Mouse (Mus musculus): ENCODE results near the gene Rpl13a. TPM values are rescaled to one million over a fixed set of nuclear protein-coding genes. Genes with fewer than 3 reads are reported as not detected.
"Not testable (repeated sequence)": the region's sequence is repeated elsewhere in the genome, so short reads cannot be mapped to it uniquely, and the experiment has no call there.

Rpl13a gene
- polyA plus RNA-seq, 1 experiment from 2014 or later: 762 TPM

DNA sequence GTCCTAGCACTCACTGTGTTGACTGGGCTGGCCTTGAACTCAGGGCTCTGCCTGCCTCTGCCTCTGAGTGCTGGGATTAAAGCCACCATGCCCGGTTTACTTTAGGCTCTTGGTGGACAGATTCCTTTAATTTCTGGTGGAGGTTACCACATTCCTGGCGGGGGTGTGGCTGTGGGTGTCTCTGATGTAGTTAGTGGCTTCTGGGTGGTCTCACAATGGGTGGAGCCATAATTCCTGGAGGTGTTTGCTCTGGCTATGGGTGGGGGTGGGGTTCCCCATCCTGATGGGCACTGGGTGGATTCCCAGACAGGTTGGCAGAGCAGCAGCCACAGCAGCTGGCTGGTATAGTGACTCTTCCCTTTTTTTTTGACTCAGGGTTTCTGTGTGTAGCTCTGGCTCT lies 16.6 kb downstream of the Rpl13a start:
- H3K36me3 ChIP-seq: no peaks in the 10 kb centered on the region
- 73% methylated on average over 2 of the region's 2 CpGs for WGBS
- no peak overlapping the region for H3K9ac ChIP-seq
- H3K9me3 ChIP-seq (replicated peaks): no peaks in the 10 kb centered on the region
- peaks cover 8% of the 10 kb centered on the region for H3K4me1 ChIP-seq (replicated peaks)
- no peaks in the 10 kb centered on the region for H3K27me3 ChIP-seq
- H3K4me2 ChIP-seq: no peak overlapping the region
- H3K4me3 ChIP-seq: no peak overlapping the region
- no peak overlapping the region for H3K27ac ChIP-seq
- ATAC-seq (replicated peaks; ENCODE audit: insufficient number of reproducible peaks, insufficient read depth, low FRiP score, low read depth): no peak

DNA sequence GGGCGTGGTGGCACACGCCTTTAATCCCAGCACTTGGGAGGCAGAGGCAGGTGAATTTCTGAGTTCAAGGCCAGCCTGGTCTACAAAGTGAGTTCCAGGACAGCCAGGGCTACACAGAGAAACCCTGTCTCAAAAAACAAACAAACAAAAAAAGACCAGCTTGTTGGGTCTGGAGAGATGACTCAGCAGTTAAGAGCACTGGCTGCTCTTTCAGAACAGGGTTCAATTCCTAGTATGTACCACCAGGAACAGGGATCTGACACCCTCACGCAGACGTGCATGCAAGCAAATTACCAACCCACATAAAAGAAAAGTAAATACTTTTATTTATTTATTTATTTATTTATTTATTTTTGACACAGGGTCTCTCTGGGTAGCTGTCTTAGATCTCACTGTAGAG lies 18.5 kb downstream of the Rpl13a start:
- not testable (repeated sequence) for ATAC-seq (replicated peaks; ENCODE audit: insufficient number of reproducible peaks, insufficient read depth, low FRiP score, low read depth); H3K27me3 ChIP-seq; H3K27ac ChIP-seq; H3K9ac ChIP-seq; H3K4me3 ChIP-seq; H3K9me3 ChIP-seq (replicated peaks); H3K4me1 ChIP-seq (replicated peaks); H3K36me3 ChIP-seq; H3K4me2 ChIP-seq
- WGBS: 83% methylated on average over 4 of the region's 4 CpGs

DNA sequence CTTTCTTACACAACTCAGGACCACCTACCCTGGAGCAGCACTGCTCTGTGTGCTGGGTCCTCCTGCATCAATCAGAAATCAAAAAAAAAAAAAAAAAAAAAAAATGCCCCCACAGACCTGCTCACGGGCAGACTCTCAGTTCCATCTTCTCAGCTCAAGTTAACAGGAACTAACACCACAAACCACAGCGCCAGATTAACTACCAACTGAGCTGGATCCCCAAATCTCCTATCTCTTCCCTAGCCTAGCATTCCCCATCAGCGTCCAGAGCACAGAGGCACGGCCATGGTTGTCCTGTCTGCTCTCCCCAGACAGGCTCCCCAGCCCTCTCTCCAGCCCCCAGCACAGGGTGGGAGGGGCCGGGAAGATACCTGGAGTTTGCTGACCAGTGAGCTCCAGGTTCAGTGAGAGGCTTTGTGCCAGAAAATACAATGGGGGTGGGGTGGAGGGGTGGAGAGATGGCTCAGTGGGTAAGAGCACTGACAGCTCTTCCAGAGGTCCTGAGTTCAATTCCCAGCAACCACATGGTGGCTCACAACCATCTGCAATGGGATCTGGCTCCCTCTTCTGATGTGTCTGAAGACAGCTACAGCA lies 21.4 kb downstream of the Rpl13a start:
- Histone ChIP-seq H3K9ac (no peak overlapping the region), H3K4me3 (no peak overlapping the region), H3K4me1 (replicated peaks) (peaks cover 22% of the 10 kb centered on the region), H3K27ac (no peak overlapping the region), H3K9me3 (replicated peaks) (no peaks in the 10 kb centered on the region), H3K36me3 (no peaks in the 10 kb centered on the region), H3K27me3 (no peaks in the 10 kb centered on the region), H3K4me2 (no peak overlapping the region)
- WGBS: 52% methylated on average over 5 of the region's 5 CpGs
- no peak for ATAC-seq (replicated peaks; ENCODE audit: insufficient number of reproducible peaks, insufficient read depth, low FRiP score, low read depth)

DNA sequence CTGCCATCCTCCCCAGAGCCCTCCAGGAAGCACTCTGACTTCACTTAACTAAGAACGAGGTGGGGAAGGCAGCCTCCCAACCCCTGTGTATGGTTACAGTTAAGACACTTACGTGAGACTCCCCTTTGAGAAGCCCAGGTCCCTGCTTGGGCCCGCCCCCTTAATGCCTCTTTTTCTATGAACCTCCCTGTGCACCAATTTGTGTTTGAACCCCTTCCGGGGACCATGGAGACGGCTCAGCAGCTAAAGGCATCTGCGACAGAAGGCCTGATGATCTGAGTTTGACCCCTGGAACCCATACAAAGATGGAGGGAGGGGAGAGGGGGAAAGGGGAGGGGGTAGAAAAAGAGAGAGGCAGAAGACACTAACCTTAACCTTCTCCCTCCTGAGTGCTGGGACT lies 22.1 kb downstream of the Rpl13a start:
- H3K9ac ChIP-seq: no peak overlapping the region
- H3K36me3 ChIP-seq: no peaks in the 10 kb centered on the region
- H3K27ac ChIP-seq: no peak overlapping the region
- H3K27me3 ChIP-seq: no peaks in the 10 kb centered on the region
- 70% methylated on average over 6 of the region's 6 CpGs for WGBS
- H3K4me3 ChIP-seq: no peak overlapping the region
- H3K4me2 ChIP-seq: no peak overlapping the region
- H3K9me3 ChIP-seq (replicated peaks): no peaks in the 10 kb centered on the region
- ATAC-seq (replicated peaks; ENCODE audit: insufficient number of reproducible peaks, insufficient read depth, low FRiP score, low read depth): no peak
- peaks cover 26% of the 10 kb centered on the region for H3K4me1 ChIP-seq (replicated peaks)

DNA sequence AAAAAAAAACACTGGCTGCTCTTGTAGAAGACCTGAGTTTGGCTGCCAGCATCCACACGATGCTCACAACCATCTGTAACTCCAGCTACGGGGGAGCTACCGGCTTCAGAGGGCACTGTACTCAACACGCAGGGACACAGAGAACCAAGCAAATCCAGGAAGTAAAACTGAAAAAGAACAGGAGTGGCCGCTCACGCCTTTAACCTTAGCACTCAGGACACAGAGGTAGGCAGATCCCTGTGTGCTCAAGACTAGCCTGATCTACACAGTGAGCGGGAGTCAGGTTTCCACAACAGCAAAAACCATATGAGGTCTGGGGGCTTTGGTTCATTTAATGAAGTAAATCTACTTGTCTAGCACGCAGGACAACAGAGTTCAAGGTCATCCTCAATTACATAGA lies 23.1 kb downstream of the Rpl13a start:
- ATAC-seq (replicated peaks; ENCODE audit: insufficient number of reproducible peaks, insufficient read depth, low FRiP score, low read depth): no peak
- H3K4me3 ChIP-seq: no peak overlapping the region
- H3K4me1 ChIP-seq (replicated peaks): peaks cover 26% of the 10 kb centered on the region
- no peak overlapping the region for H3K9ac ChIP-seq
- no peaks in the 10 kb centered on the region for H3K27me3 ChIP-seq
- WGBS: 79% methylated on average over 8 of the region's 8 CpGs
- H3K36me3 ChIP-seq: no peaks in the 10 kb centered on the region
- no peak overlapping the region for H3K4me2 ChIP-seq
- no peaks in the 10 kb centered on the region for H3K9me3 ChIP-seq (replicated peaks)
- no peak overlapping the region for H3K27ac ChIP-seq

DNA sequence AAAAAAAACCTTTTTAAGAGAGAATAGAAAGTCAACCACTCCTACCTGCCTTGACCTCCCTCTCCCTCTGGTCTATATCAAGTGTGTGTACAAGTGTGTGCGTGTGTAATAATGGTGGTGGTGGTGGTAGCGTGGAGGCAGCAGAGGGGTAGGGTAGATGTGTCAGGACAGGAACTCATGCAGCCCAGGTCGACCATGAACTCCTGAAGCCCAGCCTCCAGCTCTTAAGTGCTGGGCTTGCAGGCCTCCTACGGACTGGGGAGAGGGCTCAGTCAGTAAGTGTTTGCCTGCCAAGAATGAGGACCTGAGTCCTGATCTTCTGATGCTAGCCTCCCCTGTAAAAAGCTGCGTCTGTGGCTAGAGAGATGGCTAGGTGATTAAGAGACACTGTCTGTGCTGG lies 23.6 kb downstream of the Rpl13a start:
- H3K4me2 ChIP-seq: no peak overlapping the region
- no peaks in the 10 kb centered on the region for H3K36me3 ChIP-seq
- no peak overlapping the region for H3K27ac ChIP-seq
- ATAC-seq (replicated peaks; ENCODE audit: insufficient number of reproducible peaks, insufficient read depth, low FRiP score, low read depth): no peak
- H3K4me1 ChIP-seq (replicated peaks): peaks cover 26% of the 10 kb centered on the region
- H3K27me3 ChIP-seq: no peaks in the 10 kb centered on the region
- no peak overlapping the region for H3K9ac ChIP-seq
- H3K4me3 ChIP-seq: no peak overlapping the region
- no peaks in the 10 kb centered on the region for H3K9me3 ChIP-seq (replicated peaks)
- 69% methylated on average over 5 of the region's 5 CpGs for WGBS

DNA sequence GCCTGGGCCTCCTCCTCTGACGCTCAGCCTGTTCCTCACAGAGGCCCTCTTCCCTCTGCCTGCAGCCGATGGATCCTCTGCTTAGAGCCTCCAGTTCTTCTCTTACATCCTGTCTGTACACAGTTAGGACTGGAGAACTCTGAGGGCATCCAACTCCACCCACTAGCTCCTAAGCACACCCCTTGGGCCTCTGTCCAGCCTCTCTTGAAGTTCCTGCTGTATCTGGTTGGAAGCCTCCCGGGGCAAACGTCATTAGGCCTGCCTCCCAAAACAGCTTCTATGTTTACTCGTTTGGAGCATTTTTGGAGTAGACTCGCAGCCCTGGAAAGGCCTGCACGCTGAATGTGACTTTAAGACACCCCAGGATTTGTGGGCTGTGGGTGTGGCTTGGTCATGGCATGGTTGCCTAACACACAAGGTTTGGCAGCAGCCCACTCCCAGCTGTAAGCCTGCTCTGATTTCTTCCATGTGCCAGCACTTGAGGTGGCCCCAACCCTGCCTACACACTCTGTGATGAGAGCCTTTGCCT lies 24.8 kb downstream of the Rpl13a start, which contains the start of gene Fcgrt:
Fcgrt (minus strand) TSS at position 200 of the 529 bp plus-strand sequence.
- H3K4me1 ChIP-seq (replicated peaks): peaks cover 26% of the 10 kb centered on the region
- peak within 1 kb of the TSS; percentile 62 for H3K4me2 ChIP-seq
- H3K9ac ChIP-seq: peak within 1 kb of the TSS; percentile 51
- H3K36me3 ChIP-seq: no peaks in the 10 kb centered on the region
- H3K27me3 ChIP-seq: no peaks in the 10 kb centered on the region
- peak within 1 kb of the TSS; percentile 87 for H3K27ac ChIP-seq
- no peaks in the 10 kb centered on the region for H3K9me3 ChIP-seq (replicated peaks)
- 23% methylated on average over 7 of the region's 7 CpGs for WGBS
- ATAC-seq (replicated peaks; ENCODE audit: insufficient number of reproducible peaks, insufficient read depth, low FRiP score, low read depth): peak; percentile 95
- peak within 1 kb of the TSS; percentile 45 for H3K4me3 ChIP-seq

DNA sequence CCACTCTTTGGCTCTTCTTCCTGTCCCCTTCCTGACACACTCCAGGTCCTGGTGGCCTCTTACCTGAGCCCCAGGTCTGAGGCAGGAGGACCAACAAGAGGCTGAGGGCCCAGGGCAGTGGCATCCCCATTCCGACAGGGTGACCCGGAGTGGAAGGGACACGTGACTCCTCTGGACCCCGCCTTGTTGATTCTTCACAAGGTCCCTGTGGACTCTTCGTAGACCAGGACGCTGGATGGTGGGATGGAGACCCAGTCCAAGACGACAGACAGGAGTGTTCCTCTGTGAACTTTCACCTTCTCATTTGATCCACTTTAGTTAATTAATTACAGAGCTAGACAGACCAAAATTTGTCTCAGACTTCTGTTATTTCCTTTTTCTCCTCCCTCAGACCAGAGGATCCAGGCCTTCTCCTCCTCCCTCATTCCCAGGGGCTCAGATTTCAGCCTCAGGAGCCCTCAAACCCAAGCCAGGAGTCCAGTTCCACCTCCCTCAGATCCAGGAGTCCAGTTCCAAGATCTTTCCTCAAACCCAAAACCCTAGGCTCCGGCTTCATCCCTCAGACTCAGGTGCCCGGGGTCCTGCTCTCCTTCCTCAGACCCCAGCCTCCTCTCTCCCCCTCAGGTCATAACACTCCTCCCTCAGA lies 25.5 kb downstream of the Rpl13a start:
- Histone ChIP-seq H3K9ac (peak overlapping the region; percentile 51), H3K27me3 (no peaks in the 10 kb centered on the region), H3K4me2 (peak overlapping the region; percentile 62), H3K4me3 (peak overlapping the region; percentile 45), H3K9me3 (replicated peaks) (no peaks in the 10 kb centered on the region), H3K27ac (peak overlapping the region; percentile 87), H3K4me1 (replicated peaks) (peaks cover 26% of the 10 kb centered on the region), H3K36me3 (no peaks in the 10 kb centered on the region)
- 67% methylated on average over 9 of the region's 9 CpGs for WGBS
- no peak for ATAC-seq (replicated peaks; ENCODE audit: insufficient number of reproducible peaks, insufficient read depth, low FRiP score, low read depth)

DNA sequence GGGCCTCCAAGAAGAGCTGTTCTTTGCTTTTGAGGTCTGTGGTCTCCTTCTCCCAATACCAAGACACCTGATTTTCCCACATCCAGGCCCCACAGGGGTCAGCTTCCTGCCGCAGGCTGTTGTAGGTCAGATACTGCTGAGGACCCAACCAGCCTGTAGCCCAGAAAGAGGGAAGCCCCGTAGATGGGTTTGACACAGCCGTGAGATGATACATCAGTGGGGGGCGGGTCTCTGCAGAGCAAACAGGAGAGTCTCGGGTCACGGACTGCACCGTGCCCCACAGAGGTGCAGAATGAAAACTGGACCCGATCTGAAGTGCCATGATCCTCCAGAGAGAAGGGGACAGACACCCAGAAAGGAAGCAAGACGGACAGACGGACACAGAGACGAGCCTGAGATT lies 26.1 kb downstream of the Rpl13a start:
- Histone ChIP-seq H3K27ac (no peak overlapping the region), H3K36me3 (no peaks in the 10 kb centered on the region), H3K4me1 (replicated peaks) (peaks cover 26% of the 10 kb centered on the region), H3K4me2 (peak overlapping the region; percentile 62), H3K9ac (no peak overlapping the region), H3K9me3 (replicated peaks) (no peaks in the 10 kb centered on the region), H3K4me3 (peak overlapping the region; percentile 45; the same call in 1 of the 2 replicates), H3K27me3 (no peaks in the 10 kb centered on the region)
- ATAC-seq (replicated peaks; ENCODE audit: insufficient number of reproducible peaks, insufficient read depth, low FRiP score, low read depth): no peak
- 73% methylated on average over 11 of the region's 11 CpGs for WGBS

DNA sequence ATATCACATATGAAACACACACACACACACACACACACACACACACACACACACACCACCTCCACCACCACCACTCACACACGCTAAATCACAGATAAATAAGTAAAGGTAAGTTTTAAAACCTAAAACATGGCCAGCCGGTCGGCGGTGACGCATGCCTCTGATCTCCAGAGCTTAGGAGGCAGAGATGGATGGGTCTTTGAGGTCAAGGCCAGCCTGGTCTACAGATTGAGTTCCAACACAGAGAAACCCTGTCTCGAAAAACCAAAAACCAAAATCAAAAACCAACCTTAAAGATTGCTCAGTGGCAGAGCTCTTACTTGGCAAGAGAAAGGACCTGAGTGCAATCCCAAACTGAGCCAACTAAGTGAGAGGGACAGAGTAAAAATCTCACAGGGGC lies 28.5 kb downstream of the Rpl13a start:
- H3K36me3 ChIP-seq: no peaks in the 10 kb centered on the region

DNA sequence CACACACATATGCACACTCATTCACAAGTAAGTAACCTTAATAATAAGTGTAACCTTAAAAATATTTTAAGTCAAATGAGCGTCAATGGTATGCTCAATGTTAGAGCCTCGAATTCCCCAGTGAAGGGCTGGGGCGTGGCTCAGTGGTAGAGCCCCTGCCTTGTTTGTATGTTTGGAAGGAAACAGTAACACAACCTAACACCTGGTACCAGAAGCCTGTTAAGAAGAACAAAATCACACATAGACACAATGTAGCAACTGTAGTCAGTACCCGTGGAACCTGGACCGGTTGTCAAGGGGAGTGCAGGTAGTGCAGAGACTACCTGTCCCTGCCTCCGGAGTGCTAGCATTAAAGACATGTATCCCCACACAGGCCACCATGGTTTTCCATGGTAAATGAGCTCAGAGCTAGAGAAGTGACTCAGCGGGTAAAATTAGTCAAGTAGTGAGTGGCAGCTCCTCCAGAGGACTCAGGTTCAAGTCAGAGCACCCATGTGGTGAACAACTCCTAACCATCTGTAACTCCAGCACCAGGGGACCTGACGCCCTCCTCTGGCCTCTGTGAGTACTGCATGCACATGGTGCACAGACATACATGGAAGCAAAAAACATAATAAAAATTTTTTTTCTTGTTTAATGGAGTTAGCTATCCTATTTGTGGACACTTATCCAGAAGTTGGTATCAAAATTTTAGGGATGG lies 29.9 kb downstream of the Rpl13a start:
- Histone ChIP-seq H3K27ac (no peak overlapping the region), H3K9me3 (replicated peaks) (no peaks in the 10 kb centered on the region), H3K27me3 (no peaks in the 10 kb centered on the region), H3K36me3 (no peaks in the 10 kb centered on the region), H3K4me3 (no peak overlapping the region), H3K9ac (no peak overlapping the region), H3K4me2 (no peak overlapping the region), H3K4me1 (replicated peaks) (peaks cover 18% of the 10 kb centered on the region)
- WGBS: 87% methylated on average over 8 of the region's 8 CpGs
- ATAC-seq (replicated peaks; ENCODE audit: insufficient number of reproducible peaks, insufficient read depth, low FRiP score, low read depth): no peak

More for the DNA sequence above, 28.5 kb downstream of the Rpl13a start:
- Histone ChIP-seq H3K4me1 (replicated peaks) (peaks cover 26% of the 10 kb centered on the region), H3K27ac (no peak overlapping the region), H3K4me2 (no peak overlapping the region), H3K9me3 (replicated peaks) (no peaks in the 10 kb centered on the region), H3K27me3 (no peaks in the 10 kb centered on the region), H3K4me3 (no peak overlapping the region), H3K9ac (no peak overlapping the region)
- WGBS: 86% methylated on average over 6 of the region's 6 CpGs
- ATAC-seq (replicated peaks; ENCODE audit: insufficient number of reproducible peaks, insufficient read depth, low FRiP score, low read depth): no peak
